Mouse (Mus musculus): ENCODE data around the gene Denr. TPM values are rescaled to one million over a fixed set of nuclear protein-coding genes. Genes with fewer than 3 reads are reported as not detected.

Denr gene
- polyA plus RNA-seq, 1 experiment from 2014 or later, result 118 TPM

- WGBS, result 74% methylated on average over 13 of the region's 13 CpGs
- no peak overlapping the region for H3K4me2 ChIP-seq (ENCODE audit: low read depth, low read length)
- no peaks in the 10 kb centered on the region for H3K9me3 ChIP-seq (ENCODE audit: control insufficient read depth, low read length)
- no peak overlapping the region for H3K4me3 ChIP-seq (ENCODE audit: low read length)
- H3K4me1 ChIP-seq (replicated peaks; ENCODE audit: control insufficient read depth, insufficient read depth, low read length), result no peaks in the 10 kb centered on the region
- H3K27ac ChIP-seq (ENCODE audit: low read length), result no peak overlapping the region
- no peak for ATAC-seq (ENCODE audit: low read depth)
- H3K9ac ChIP-seq (ENCODE audit: low read length), result no peak overlapping the region
- no peaks in the 10 kb centered on the region for H3K27me3 ChIP-seq (ENCODE audit: control insufficient read depth, insufficient read depth, low read depth, low read length)
- H3K36me3 ChIP-seq (ENCODE audit: control insufficient read depth, insufficient read depth, low read length), result no peaks in the 10 kb centered on the region
Observed at GRCm38 (mm10) chr5:123897352-123897751, 9.6 kb upstream of the Denr start.

GRCm38 (mm10) chr5:123904059-123904672 lies 2.8 kb upstream of the Denr start:
- no peak overlapping the region for H3K9ac ChIP-seq (ENCODE audit: low read length)
- no peak overlapping the region for H3K27ac ChIP-seq (ENCODE audit: low read length)
- no peak overlapping the region for H3K4me3 ChIP-seq (ENCODE audit: low read length)
- peaks cover 14% of the 10 kb centered on the region for H3K4me1 ChIP-seq (replicated peaks; ENCODE audit: control insufficient read depth, insufficient read depth, low read length)
- WGBS, result 60% methylated on average over 11 of the region's 11 CpGs
- H3K4me2 ChIP-seq (ENCODE audit: low read depth, low read length), result no peak overlapping the region
- H3K27me3 ChIP-seq (ENCODE audit: control insufficient read depth, insufficient read depth, low read depth, low read length), result no peaks in the 10 kb centered on the region
- no peaks in the 10 kb centered on the region for H3K36me3 ChIP-seq (ENCODE audit: control insufficient read depth, insufficient read depth, low read length)
- H3K9me3 ChIP-seq (ENCODE audit: control insufficient read depth, low read length), result no peaks in the 10 kb centered on the region
- ATAC-seq (ENCODE audit: low read depth), result no peak

- H3K9me3 ChIP-seq (ENCODE audit: control insufficient read depth, low read length), result no peaks in the 10 kb centered on the region
- peak overlapping the region; percentile 49 for H3K4me2 ChIP-seq (ENCODE audit: low read depth, low read length)
- peaks cover 14% of the 10 kb centered on the region for H3K4me1 ChIP-seq (replicated peaks; ENCODE audit: control insufficient read depth, insufficient read depth, low read length)
- H3K4me3 ChIP-seq (ENCODE audit: low read length), result peak overlapping the region; percentile 29
- ATAC-seq (ENCODE audit: low read depth), result no peak
- 70% methylated on average over 17 of the region's 17 CpGs for WGBS
- H3K36me3 ChIP-seq (ENCODE audit: control insufficient read depth, insufficient read depth, low read length), result peaks cover 13% of the 10 kb centered on the region; the same call in 1 of the 2 replicates
- no peak overlapping the region; the same call in 1 of the 2 replicates for H3K9ac ChIP-seq (ENCODE audit: low read length)
- no peaks in the 10 kb centered on the region for H3K27me3 ChIP-seq (ENCODE audit: control insufficient read depth, insufficient read depth, low read depth, low read length)
- H3K27ac ChIP-seq (ENCODE audit: low read length), result no peak overlapping the region
Observed at GRCm38 (mm10) chr5:123906146-123906975, 614 bp upstream of the Denr start.

- Histone ChIP-seq H3K27ac (ENCODE audit: low read length) (no peak overlapping the region), H3K4me3 (ENCODE audit: low read length) (peak overlapping the region; percentile 80), H3K4me2 (ENCODE audit: low read depth, low read length) (peak overlapping the region; percentile 79), H3K4me1 (replicated peaks; ENCODE audit: control insufficient read depth, insufficient read depth, low read length) (peaks cover 14% of the 10 kb centered on the region), H3K9ac (ENCODE audit: low read length) (peak overlapping the region; percentile 88), H3K36me3 (ENCODE audit: control insufficient read depth, insufficient read depth, low read length) (peaks cover 16% of the 10 kb centered on the region; the same call in 1 of the 2 replicates), H3K27me3 (ENCODE audit: control insufficient read depth, insufficient read depth, low read depth, low read length) (no peaks in the 10 kb centered on the region), H3K9me3 (ENCODE audit: control insufficient read depth, low read length) (no peaks in the 10 kb centered on the region)
- ATAC-seq (ENCODE audit: low read depth), result no peak
- WGBS, result 3% methylated on average over 10 of the region's 10 CpGs
Observed at GRCm38 (mm10) chr5:123907631-123907977, 629 bp downstream of the Denr start.

GRCm38 (mm10) chr5:123914852-123915251 lies 7.9 kb downstream of the Denr start:
- no peaks in the 10 kb centered on the region for H3K27me3 ChIP-seq (ENCODE audit: control insufficient read depth, insufficient read depth, low read depth, low read length)
- H3K4me1 ChIP-seq (replicated peaks; ENCODE audit: control insufficient read depth, insufficient read depth, low read length), result no peaks in the 10 kb centered on the region
- no peak overlapping the region for H3K27ac ChIP-seq (ENCODE audit: low read length)
- ATAC-seq (ENCODE audit: low read depth), result no peak
- no peak overlapping the region for H3K9ac ChIP-seq (ENCODE audit: low read length)
- WGBS, result 92% methylated on average over 3 of the region's 3 CpGs
- H3K9me3 ChIP-seq (ENCODE audit: control insufficient read depth, low read length), result no peaks in the 10 kb centered on the region
- H3K4me2 ChIP-seq (ENCODE audit: low read depth, low read length), result no peak overlapping the region
- no peak overlapping the region for H3K4me3 ChIP-seq (ENCODE audit: low read length)
- H3K36me3 ChIP-seq (ENCODE audit: control insufficient read depth, insufficient read depth, low read length), result peaks cover 37% of the 10 kb centered on the region

- no peak overlapping the region for H3K27ac ChIP-seq (ENCODE audit: low read length)
- no peaks in the 10 kb centered on the region for H3K27me3 ChIP-seq (ENCODE audit: control insufficient read depth, insufficient read depth, low read depth, low read length)
- 85% methylated on average over 6 of the region's 6 CpGs for WGBS
- H3K4me2 ChIP-seq (ENCODE audit: low read depth, low read length), result no peak overlapping the region
- H3K36me3 ChIP-seq (ENCODE audit: control insufficient read depth, insufficient read depth, low read length), result peaks cover 41% of the 10 kb centered on the region
- no peak overlapping the region for H3K4me3 ChIP-seq (ENCODE audit: low read length)
- H3K9me3 ChIP-seq (ENCODE audit: control insufficient read depth, low read length), result no peaks in the 10 kb centered on the region
- H3K4me1 ChIP-seq (replicated peaks; ENCODE audit: control insufficient read depth, insufficient read depth, low read length), result no peaks in the 10 kb centered on the region
- ATAC-seq (ENCODE audit: low read depth), result no peak
- H3K9ac ChIP-seq (ENCODE audit: low read length), result no peak overlapping the region
Observed at GRCm38 (mm10) chr5:123922112-123922511, 15.1 kb downstream of the Denr start.

GRCm38 (mm10) chr5:123927118-123927517 lies 20.1 kb downstream of the Denr start, which contains the start of gene Gm43518:
Gene Gm43518 (plus strand): TSS chr5:123927418.
- peaks cover 4% of the 10 kb centered on the region for H3K4me1 ChIP-seq (replicated peaks; ENCODE audit: control insufficient read depth, insufficient read depth, low read length)
- no peaks in the 10 kb centered on the region for H3K9me3 ChIP-seq (ENCODE audit: control insufficient read depth, low read length)
- no peaks in the 10 kb centered on the region for H3K27me3 ChIP-seq (ENCODE audit: control insufficient read depth, insufficient read depth, low read depth, low read length)
- H3K27ac ChIP-seq (ENCODE audit: low read length), result no peak within 1 kb of the TSS
- H3K9ac ChIP-seq (ENCODE audit: low read length), result no peak within 1 kb of the TSS
- WGBS, result 90% methylated on average over 9 of the region's 9 CpGs
- ATAC-seq (ENCODE audit: low read depth), result no peak
- no peak within 1 kb of the TSS for H3K4me2 ChIP-seq (ENCODE audit: low read depth, low read length)
- peaks cover 30% of the 10 kb centered on the region for H3K36me3 ChIP-seq (ENCODE audit: control insufficient read depth, insufficient read depth, low read length)
- H3K4me3 ChIP-seq (ENCODE audit: low read length), result no peak within 1 kb of the TSS

GRCm38 (mm10) chr5:123930508-123930989 lies 23.6 kb downstream of the Denr start, which contains the start of gene Ccdc62:
Gene Ccdc62 (plus strand): TSS chr5:123930679.
- Histone ChIP-seq H3K27ac (ENCODE audit: low read length) (peak within 1 kb of the TSS; percentile 92), H3K4me3 (ENCODE audit: low read length) (peak within 1 kb of the TSS; percentile 86), H3K9me3 (ENCODE audit: control insufficient read depth, low read length) (no peaks in the 10 kb centered on the region), H3K9ac (ENCODE audit: low read length) (peak within 1 kb of the TSS; percentile 99), H3K4me1 (replicated peaks; ENCODE audit: control insufficient read depth, insufficient read depth, low read length) (peaks cover 4% of the 10 kb centered on the region), H3K4me2 (ENCODE audit: low read depth, low read length) (peak within 1 kb of the TSS; percentile 86), H3K27me3 (ENCODE audit: control insufficient read depth, insufficient read depth, low read depth, low read length) (no peaks in the 10 kb centered on the region), H3K36me3 (ENCODE audit: control insufficient read depth, insufficient read depth, low read length) (peaks cover 18% of the 10 kb centered on the region; the same call in 1 of the 2 replicates)
- under 1% methylated on average over 56 of the region's 56 CpGs for WGBS
- ATAC-seq (ENCODE audit: low read depth), result peak; percentile 99

GRCm38 (mm10) chr5:123931131-123931530 lies 24.2 kb downstream of the Denr start:
- H3K4me1 ChIP-seq (replicated peaks; ENCODE audit: control insufficient read depth, insufficient read depth, low read length), result peaks cover 4% of the 10 kb centered on the region
- H3K9ac ChIP-seq (ENCODE audit: low read length), result peak overlapping the region; percentile 99
- no peaks in the 10 kb centered on the region for H3K27me3 ChIP-seq (ENCODE audit: control insufficient read depth, insufficient read depth, low read depth, low read length)
- peak overlapping the region; percentile 89 for H3K27ac ChIP-seq (ENCODE audit: low read length)
- peaks cover 15% of the 10 kb centered on the region; the same call in 1 of the 2 replicates for H3K36me3 ChIP-seq (ENCODE audit: control insufficient read depth, insufficient read depth, low read length)
- WGBS, result 44% methylated on average over 13 of the region's 13 CpGs
- H3K4me2 ChIP-seq (ENCODE audit: low read depth, low read length), result peak overlapping the region; percentile 86
- H3K9me3 ChIP-seq (ENCODE audit: control insufficient read depth, low read length), result no peaks in the 10 kb centered on the region
- peak; percentile 14; the same call in 1 of the 2 replicates for ATAC-seq (ENCODE audit: low read depth)
- peak overlapping the region; percentile 86 for H3K4me3 ChIP-seq (ENCODE audit: low read length)
